Comparison of ENCODE assay signal across 12 mouse cellular contexts in the genomic region with DNA sequence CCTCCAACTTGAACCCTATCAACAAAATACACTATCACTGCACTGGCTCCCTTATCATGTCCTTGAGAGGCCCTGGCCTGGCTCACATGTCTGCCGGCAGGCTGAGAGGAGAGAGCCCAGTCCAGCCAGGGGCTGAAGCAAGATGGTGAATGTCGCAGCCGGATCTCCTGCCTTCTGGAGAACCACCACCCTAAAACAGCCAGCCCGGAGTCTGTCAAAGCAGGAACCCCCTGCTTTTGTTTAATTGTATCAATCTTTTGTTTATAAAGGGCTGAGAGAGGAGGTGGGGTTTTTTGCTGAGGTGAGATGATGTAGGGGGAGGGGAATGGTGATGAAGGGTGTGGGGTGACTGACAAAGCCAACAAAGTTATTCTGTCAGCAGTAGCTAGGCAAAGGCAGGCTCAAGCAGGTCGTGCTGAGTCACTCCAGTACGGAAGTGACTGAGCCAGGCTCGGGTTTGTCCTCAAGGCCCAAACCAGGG.
A peak's percentile ranks its signal among the peaks of the same experiment; 100 is the strongest.
DNase-seq lines count a peak whose midpoint lies in the region; ATAC-seq lines count a peak whose summit lies in the region.
"Had no signal": no experiment of that assay in that cellular context is flagged by ENCODE, and none has a peak within 500 bp of the region (broad histone marks: within the 10 kb centered on the region; RNA-seq: fewer than 3 reads in every experiment).

No protein-coding gene starts in this region.

- H3K4me3 ChIP-seq in heart, embryonic 15.5 days = no peak overlapping the region
- H3K4me3 ChIP-seq: hindbrain, embryonic 15.5 days; layer of hippocampus, adult 2 months; neural tube, embryonic 13.5 days had no signal

- H3K4me1 ChIP-seq in heart, embryonic 15.5 days (replicated peaks) = peaks cover 28% of the 10 kb centered on the region

- ATAC-seq in heart, embryonic 15.5 days (replicated peaks; ENCODE audit: insufficient number of reproducible peaks, insufficient read depth, low FRiP score, low read depth) = peak; percentile 88
- ATAC-seq in megakaryocyte, adult 5-6 weeks (ENCODE audit: poor library complexity, severe bottlenecking) = peak; percentile 62

- whole genome bisulfite sequencing in heart, embryonic 15.5 days = 15% methylated on average over 7 of the region's 7 CpGs

- no peaks in the 10 kb centered on the region for H3K9me3 ChIP-seq in heart, embryonic 15.5 days (replicated peaks)
- H3K9me3 ChIP-seq: hindbrain, embryonic 15.5 days; neural tube, embryonic 13.5 days had no signal

- no peaks in the 10 kb centered on the region; the same call in 1 of the 2 replicates for H3K27me3 ChIP-seq in heart, embryonic 15.5 days
- H3K27me3 ChIP-seq: hindbrain, embryonic 15.5 days; neural tube, embryonic 13.5 days had no signal

- DNase-seq in ES-CJ7 (ENCODE audit: low read depth, low spot score) = peak; percentile 97
- DNase-seq in adrenal gland, adult 2 months = peak; percentile 81
- no peak for DNase-seq in frontal cortex, postnatal 36 days (ENCODE audit: low spot score in 2 of 2)
- no peak for DNase-seq in frontal cortex, adult 2 months (ENCODE audit: extremely low spot score in 1 of 2, low spot score in 1 of 2)
- no peak for DNase-seq in right cerebral cortex, postnatal 36 days (ENCODE audit: low spot score in 2 of 2)
- DNase-seq: cerebellum, postnatal 25 days; lung, postnatal 36 days had no signal

- no peak overlapping the region for H3K9ac ChIP-seq in heart, embryonic 15.5 days
- H3K9ac ChIP-seq: hindbrain, embryonic 15.5 days; neural tube, embryonic 13.5 days had no signal

- H3K36me3 ChIP-seq in heart, embryonic 15.5 days = no peaks in the 10 kb centered on the region
- H3K36me3 ChIP-seq: hindbrain, embryonic 15.5 days; neural tube, embryonic 13.5 days had no signal

- peak overlapping the region; percentile 75 for H3K27ac ChIP-seq in heart, embryonic 15.5 days
- H3K27ac ChIP-seq: hindbrain, embryonic 15.5 days; layer of hippocampus, adult 2 months; neural tube, embryonic 13.5 days had no signal

- peak overlapping the region; percentile 30; the same call in 1 of the 2 replicates for H3K4me2 ChIP-seq in heart, embryonic 15.5 days
- H3K4me2 ChIP-seq: hindbrain, embryonic 15.5 days; neural tube, embryonic 13.5 days had no signal

Comparison
In these comparisons a context has a peak if more than half of its experiments do, and no peak if none do; other contexts are left out.
1. DNase-seq: peak in ES-CJ7 (single experiment) and adrenal gland, adult 2 months (single experiment); none in frontal cortex, postnatal 36 days (0 of 2), frontal cortex, adult 2 months (0 of 2) and right cerebral cortex, postnatal 36 days (0 of 2).